Mouse (Mus musculus) erythroblast, embryonic 14.5 days (primary cell): Measurements from ENCODE around the gene Il10rb. TPM values are rescaled to one million over a fixed set of nuclear protein-coding genes. Genes with fewer than 3 reads are reported as not detected.
A peak's percentile ranks its signal among the peaks of the same experiment; 100 is the strongest.

ENCODE experiments used
- H3K27me3 ChIP-seq: 2 replicates; pipeline ENCODE4 v1.6.1; 2012; ENCODE audit warnings: inconsistent platforms; ENCODE audit not compliant: control insufficient read depth
- H3K36me3 ChIP-seq: 2 replicates; pipeline ENCODE4 v1.6.1; 2012; ENCODE audit warnings: mild to moderate bottlenecking, inconsistent platforms; ENCODE audit not compliant: control insufficient read depth
- H3K4me1 ChIP-seq: 2 replicates; pipeline ENCODE4 v1.6.1; 2012; ENCODE audit warnings: inconsistent platforms; ENCODE audit not compliant: control insufficient read depth
- H3K4me3 ChIP-seq: replicated peaks from 2 replicates; pipeline ENCODE3; 2012; ENCODE audit warnings: moderate library complexity, mild to moderate bottlenecking, inconsistent platforms
- H3K9me3 ChIP-seq: 2 replicates; pipeline ENCODE4 v1.6.1; 2012; ENCODE audit warnings: low read length, inconsistent platforms, mixed read lengths; ENCODE audit not compliant: control insufficient read depth
- GATA1 ChIP-seq: IDR thresholded peaks from 2 replicates; pipeline ENCODE4 v1.6.1; 2012; ENCODE audit warnings: low read length, inconsistent platforms, mixed read lengths
- TAL1 ChIP-seq: IDR thresholded peaks from 3 replicates; pipeline ENCODE4 v1.6.1; 2012; ENCODE audit warnings: low read length, inconsistent platforms, mixed read lengths
- polyA plus RNA-seq: library from polyadenylated mRNA; stranded (reverse); fragments of >175 nt; gene quantifications from 2 replicates; pipeline ENCODE4 v1.2.3, GENCODE M21; 2012

Il10rb gene
- polyA plus RNA-seq, 1 experiment = 0.73 TPM

GRCm38 (mm10) chr16:91463400-91463799 is 57.4 kb downstream of the Il10rb start:
- H3K9me3 ChIP-seq = no peaks in the 10 kb centered on the region
- peaks cover 40% of the 10 kb centered on the region for H3K36me3 ChIP-seq
- no peaks in the 10 kb centered on the region for H3K27me3 ChIP-seq
- TF ChIP-seq GATA1 (no peak), TAL1 (no peak)
- H3K4me1 ChIP-seq = peaks cover 81% of the 10 kb centered on the region
- H3K4me3 ChIP-seq = peak overlapping the region; percentile 73

DNA sequence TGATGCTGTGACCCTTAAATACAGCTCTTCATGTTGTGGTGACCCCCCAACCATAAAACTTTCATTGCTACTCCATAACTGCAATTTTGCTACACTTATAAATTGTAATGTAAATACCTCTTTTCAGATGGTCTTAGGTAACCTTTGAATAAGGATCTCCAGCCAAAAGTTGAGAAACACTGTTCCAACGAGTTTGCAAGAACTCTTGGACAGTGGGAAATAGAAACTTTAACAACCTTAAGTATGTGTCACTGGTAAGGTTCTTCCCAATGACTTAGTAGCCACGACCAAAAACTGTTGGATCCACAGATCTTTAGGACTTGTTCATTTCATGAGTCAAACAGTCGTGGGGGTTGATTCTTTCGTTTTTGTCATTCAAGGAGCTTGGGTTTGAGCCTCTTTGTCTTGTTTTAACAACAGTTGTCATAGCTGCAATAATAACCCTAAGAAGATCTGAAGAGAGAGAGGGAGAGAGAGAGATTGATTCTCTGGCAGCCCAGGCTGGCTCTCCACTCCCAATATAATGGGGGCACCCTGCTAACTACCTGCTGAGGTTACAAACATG is 58.0 kb downstream of the Il10rb start:
- no peaks in the 10 kb centered on the region for H3K27me3 ChIP-seq
- H3K36me3 ChIP-seq = peaks cover 45% of the 10 kb centered on the region
- no peaks in the 10 kb centered on the region for H3K9me3 ChIP-seq
- peaks cover 82% of the 10 kb centered on the region for H3K4me1 ChIP-seq
- TF ChIP-seq TAL1 = no peak
- no peak for TF ChIP-seq GATA1
- H3K4me3 ChIP-seq = peak overlapping the region; percentile 73

- TF ChIP-seq TAL1 (no peak), GATA1 (no peak)
- Histone ChIP-seq H3K4me3 (peak overlapping the region; percentile 73), H3K27me3 (no peaks in the 10 kb centered on the region), H3K4me1 (peaks cover 76% of the 10 kb centered on the region), H3K9me3 (no peaks in the 10 kb centered on the region), H3K36me3 (peaks cover 50% of the 10 kb centered on the region)
These were observed 58.9 kb downstream of the Il10rb start for GRCm38 (mm10) chr16:91464594-91465504.

DNA sequence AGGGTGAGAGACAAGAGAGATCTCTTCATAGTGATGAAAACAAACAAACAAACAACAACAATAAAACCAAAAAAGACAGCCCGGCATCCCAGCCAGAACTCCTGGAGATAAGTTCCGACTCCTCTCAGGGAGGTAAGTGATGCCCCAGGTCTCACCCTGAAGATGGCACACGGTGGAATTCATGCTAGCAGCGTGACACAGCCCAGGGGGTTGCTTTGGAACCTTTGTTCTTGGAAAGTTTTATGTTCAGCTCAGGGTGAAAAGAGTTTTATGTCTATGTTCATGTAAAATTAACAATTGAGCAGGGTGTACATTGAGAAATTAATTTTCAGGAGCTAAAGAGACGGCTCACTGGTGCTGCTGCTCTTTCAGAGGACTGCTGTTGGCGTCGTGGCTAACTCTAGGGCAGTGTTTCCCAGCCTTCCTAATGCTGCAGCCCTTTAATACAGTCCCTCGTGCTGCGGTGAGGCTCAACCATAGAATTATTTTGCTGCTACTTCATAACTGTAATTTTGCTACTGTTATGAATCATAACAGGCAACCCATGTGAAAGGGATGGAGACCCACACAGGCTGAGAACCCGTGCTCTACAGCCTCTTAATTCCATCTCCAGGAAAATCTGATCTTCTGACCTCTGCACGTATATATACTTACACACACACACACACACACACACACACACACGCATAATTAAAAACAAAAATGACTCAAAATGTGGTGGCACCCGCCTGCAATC is 59.7 kb downstream of the Il10rb start:
- peak overlapping the region; percentile 73 for H3K4me3 ChIP-seq
- no peaks in the 10 kb centered on the region for H3K9me3 ChIP-seq
- H3K4me1 ChIP-seq = peaks cover 74% of the 10 kb centered on the region
- TF ChIP-seq GATA1 = no peak
- TF ChIP-seq TAL1 = no peak
- no peaks in the 10 kb centered on the region for H3K27me3 ChIP-seq
- H3K36me3 ChIP-seq = peaks cover 55% of the 10 kb centered on the region

DNA sequence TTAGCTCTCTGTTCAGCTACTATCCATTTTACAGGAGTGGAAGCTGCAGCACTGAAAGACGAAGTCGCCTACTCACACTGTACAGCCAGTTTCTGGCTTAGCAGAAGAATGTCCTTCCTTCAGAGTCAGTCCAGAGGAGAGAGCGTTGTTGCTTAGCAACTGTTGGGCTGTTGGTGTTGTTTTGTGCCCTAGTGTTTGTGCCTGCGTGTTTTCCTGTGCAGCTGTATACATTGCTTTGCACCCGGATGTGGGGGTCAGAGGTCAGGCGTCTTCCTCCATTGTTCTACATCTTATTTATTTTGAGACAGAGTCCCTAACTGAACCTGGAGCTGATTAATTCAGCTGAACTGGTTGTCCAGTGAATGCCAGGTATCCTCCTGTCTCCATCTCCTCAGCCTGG is 60.6 kb downstream of the Il10rb start:
- Histone ChIP-seq H3K4me3 (peak overlapping the region; percentile 73), H3K4me1 (peaks cover 73% of the 10 kb centered on the region), H3K9me3 (no peaks in the 10 kb centered on the region), H3K27me3 (no peaks in the 10 kb centered on the region), H3K36me3 (peaks cover 63% of the 10 kb centered on the region)
- TF ChIP-seq GATA1 (no peak), TAL1 (no peak)

DNA sequence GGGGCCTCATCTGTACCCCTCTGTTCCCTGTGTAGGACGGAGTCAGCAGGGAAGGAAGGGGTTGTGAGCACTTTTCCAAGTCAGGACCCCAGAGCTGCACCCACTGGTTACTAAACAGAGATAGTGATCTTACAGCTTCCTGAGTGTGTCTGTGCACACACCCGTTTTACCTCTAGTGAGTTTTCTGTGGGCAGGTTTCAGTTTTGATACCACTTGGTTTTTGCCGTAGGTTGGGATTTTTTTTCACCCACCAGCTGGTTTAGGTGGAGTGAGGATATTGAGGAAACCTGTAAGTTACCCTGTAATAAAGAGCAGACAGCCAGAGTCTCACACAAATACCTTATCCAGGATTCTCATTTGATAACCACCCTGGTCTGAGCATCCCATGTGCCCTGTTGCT is 64.5 kb downstream of the Il10rb start:
- H3K4me1 ChIP-seq = peaks cover 51% of the 10 kb centered on the region
- no peaks in the 10 kb centered on the region for H3K27me3 ChIP-seq
- peaks cover 81% of the 10 kb centered on the region for H3K36me3 ChIP-seq
- TF ChIP-seq GATA1 (no peak), TAL1 (no peak)
- no peak overlapping the region for H3K4me3 ChIP-seq
- H3K9me3 ChIP-seq = peaks cover 2% of the 10 kb centered on the region

- no peak overlapping the region for H3K4me3 ChIP-seq
- peaks cover 51% of the 10 kb centered on the region for H3K4me1 ChIP-seq
- no peaks in the 10 kb centered on the region; the same call in 1 of the 2 replicates for H3K27me3 ChIP-seq
- peaks cover 72% of the 10 kb centered on the region for H3K36me3 ChIP-seq
- peaks cover 2% of the 10 kb centered on the region for H3K9me3 ChIP-seq
- TF ChIP-seq TAL1 (no peak), GATA1 (no peak)
These were observed 65.5 kb downstream of the Il10rb start for GRCm38 (mm10) chr16:91471481-91471880.

Other genes with a start within 250 kb of the Il10rb start
- not detected in 2 replicates for gene Olig2, start 180.7 kb upstream of the Il10rb start, polyA plus RNA-seq
- not detected in 2 replicates for gene Olig1, start 136.4 kb upstream of the Il10rb start, polyA plus RNA-seq
- gene Ifnar2, start 33.4 kb upstream of the Il10rb start, polyA plus RNA-seq = 7.3 and 9.3 TPM in 2 replicates
- gene Gm21970, start 14.4 kb upstream of the Il10rb start, polyA plus RNA-seq = not detected in 2 replicates
- 0.82 and 1.0 TPM in 2 replicates for gene Ifnar1, start 79.1 kb downstream of the Il10rb start, polyA plus RNA-seq
- 0.28 and 0.29 TPM in 2 replicates for gene Ifngr2, start 140.9 kb downstream of the Il10rb start, polyA plus RNA-seq
- 0.02 TPM in 1 of 2 replicates, not detected in the other for gene Tmem50b, start 191.6 kb downstream of the Il10rb start, polyA plus RNA-seq
- 0.19 and 0.23 TPM in 2 replicates for gene Dnajc28, start 212.9 kb downstream of the Il10rb start, polyA plus RNA-seq
- 25.0 and 27.4 TPM in 2 replicates for gene Gart, start 240.8 kb downstream of the Il10rb start, polyA plus RNA-seq
- gene Son, start 241.3 kb downstream of the Il10rb start, polyA plus RNA-seq = 3.8 and 4.7 TPM in 2 replicates